Mouse (Mus musculus) midbrain, embryonic 16.5 days (tissue): ENCODE results near the gene Katnb1. TPM values are rescaled to one million over a fixed set of nuclear protein-coding genes. Genes with fewer than 3 reads are reported as not detected.

Experiments used
- ATAC-seq: fragments of 200-750 bp; cut with Nextera tagmentation; 2 replicates; pipeline ENCODE4 v1.8.0; 2017; ENCODE audit warnings: moderate TSS enrichment
- H3K27ac ChIP-seq: fragments of 300-500 bp; sonication (generic); 2 replicates; pipeline ENCODE4 v1.5.1; 2014; ENCODE audit warnings: mild to moderate bottlenecking, low read length, mixed read lengths
- H3K27me3 ChIP-seq: fragments of 300-500 bp; sonication (generic); 2 replicates; pipeline ENCODE4 v1.6.1; 2014; ENCODE audit warnings: low read depth, low read length, mixed read lengths; ENCODE audit not compliant: control insufficient read depth, insufficient read depth
- H3K36me3 ChIP-seq: fragments of 300-500 bp; sonication (generic); 2 replicates; pipeline ENCODE4 v1.6.1; 2014; ENCODE audit warnings: mild to moderate bottlenecking, low read length, moderate library complexity, mixed read lengths; ENCODE audit not compliant: control insufficient read depth, insufficient read depth
- H3K4me1 ChIP-seq: fragments of 300-500 bp; sonication (generic); 2 replicates; pipeline ENCODE4 v1.6.1; 2014; ENCODE audit warnings: mild to moderate bottlenecking, low read length, mixed read lengths; ENCODE audit not compliant: control insufficient read depth, insufficient read depth
- H3K4me2 ChIP-seq: fragments of 300-500 bp; sonication (generic); 2 replicates; pipeline ENCODE4 v1.6.1; 2014; ENCODE audit warnings: mild to moderate bottlenecking, low read length, mixed read lengths
- H3K4me3 ChIP-seq: fragments of 300-500 bp; sonication (generic); 2 replicates; pipeline ENCODE4 v1.5.1; 2014; ENCODE audit warnings: low read depth, mild to moderate bottlenecking, low read length, moderate library complexity, mixed read lengths
- H3K9ac ChIP-seq: fragments of 300-500 bp; sonication (generic); 2 replicates; pipeline ENCODE4 v1.6.1; 2014; ENCODE audit warnings: low read depth, low read length, mixed read lengths
- H3K9me3 ChIP-seq: fragments of 300-500 bp; sonication (generic); replicated peaks from 2 replicates; pipeline ENCODE4 v1.6.1; 2014; ENCODE audit warnings: mild to moderate bottlenecking, low read length, mixed read lengths; ENCODE audit not compliant: control insufficient read depth, poor library complexity, severe bottlenecking
- WGBS: fragments of 180-500 bp; shearing (Covaris S2); extraction: QIAGEN DNeasy Blood & Tissue Kit; methylation state at CpG from one replicate; pipeline ENCODE4 v1.1.7; 2014; 5-methylcytosine and 5-hydroxymethylcytosine counted together
- polyA plus RNA-seq: library from polyadenylated mRNA; unstranded; fragments of >200 nt; fragmentation: Nextera tagmentation; extraction: Ambion mirVana; gene quantifications from 2 replicates; pipeline ENCODE4 v1.2.1, GENCODE M21; 2015

Gene Katnb1
- polyA plus RNA-seq, 1 experiment from 2014 or later = 50.2 TPM

DNA sequence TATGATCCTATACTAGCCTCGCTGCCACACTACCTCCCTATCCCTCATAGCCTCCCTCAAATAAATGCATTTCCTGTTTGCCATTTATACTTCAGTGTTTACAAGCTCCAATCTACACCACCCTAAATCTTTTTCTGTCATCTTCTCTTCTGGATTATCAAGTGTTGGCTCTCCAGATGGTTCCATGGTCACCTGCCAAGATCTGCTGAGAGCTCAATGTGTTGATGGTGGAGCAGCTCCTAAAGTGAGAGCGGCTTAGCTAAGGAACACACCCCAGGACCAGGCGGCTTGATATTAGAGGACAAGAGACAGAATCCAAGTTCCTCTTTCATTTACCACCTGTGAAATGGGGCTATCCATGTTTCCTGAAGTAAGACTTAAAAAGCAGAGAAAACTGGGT lies 2.9 kb upstream of the Katnb1 start:
- no peak for ATAC-seq
- H3K4me1 ChIP-seq = peaks cover 16% of the 10 kb centered on the region
- no peaks in the 10 kb centered on the region for H3K36me3 ChIP-seq
- no peak overlapping the region for H3K27ac ChIP-seq
- H3K9ac ChIP-seq = no peak overlapping the region
- H3K27me3 ChIP-seq = no peaks in the 10 kb centered on the region
- 80% methylated on average over 3 of the region's 3 CpGs for WGBS
- H3K4me2 ChIP-seq = no peak overlapping the region
- H3K4me3 ChIP-seq = no peak overlapping the region
- H3K9me3 ChIP-seq = no peaks in the 10 kb centered on the region

DNA sequence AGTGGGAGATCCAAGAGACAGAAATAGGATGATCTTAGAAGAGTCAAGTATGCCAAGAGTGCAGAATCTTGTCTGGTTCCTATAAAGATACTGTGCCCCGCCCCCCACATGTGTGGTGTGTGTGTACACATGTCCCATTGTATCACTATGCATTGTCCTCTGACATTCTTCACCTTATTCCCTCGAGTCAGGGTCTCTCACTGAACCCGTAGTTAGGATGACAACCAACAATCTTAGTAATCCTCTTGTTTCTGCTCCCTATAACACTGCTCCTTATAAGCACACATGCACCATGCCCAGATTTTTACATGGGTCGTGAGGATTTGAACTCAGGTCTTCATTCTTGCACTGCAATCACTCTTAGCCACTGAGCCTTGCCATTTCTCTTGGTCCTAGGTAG lies 1.7 kb upstream of the Katnb1 start:
- Histone ChIP-seq H3K9ac (no peak overlapping the region), H3K4me1 (peaks cover 22% of the 10 kb centered on the region), H3K36me3 (peaks cover 6% of the 10 kb centered on the region; the same call in 1 of the 2 replicates), H3K27me3 (no peaks in the 10 kb centered on the region), H3K4me3 (no peak overlapping the region), H3K4me2 (no peak overlapping the region), H3K27ac (no peak overlapping the region), H3K9me3 (no peaks in the 10 kb centered on the region)
- no peak for ATAC-seq
- WGBS = 87% methylated on average over 4 of the region's 4 CpGs

DNA sequence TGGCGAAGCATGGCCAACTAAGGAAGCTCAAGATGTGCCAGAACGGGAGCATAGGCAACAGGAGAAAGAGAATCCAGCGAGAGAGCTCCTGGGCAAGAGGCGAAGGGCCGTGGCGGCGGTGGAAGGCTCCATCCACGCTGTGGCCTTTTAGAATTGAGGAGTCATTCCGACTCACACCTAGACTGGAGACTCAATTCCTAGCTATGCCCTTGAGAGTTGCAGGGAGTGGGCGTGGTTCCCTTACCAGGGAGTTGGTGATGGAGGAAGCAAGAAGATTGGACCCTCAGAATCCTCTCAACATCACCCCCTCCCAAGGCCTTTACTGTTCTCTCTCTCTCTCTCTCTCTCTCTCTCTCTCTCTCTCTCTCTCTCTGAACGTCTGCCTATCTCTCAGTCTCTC lies 664 bp downstream of the Katnb1 start:
- peak overlapping the region; percentile 76; the same call in 1 of the 2 replicates for H3K27ac ChIP-seq
- H3K4me1 ChIP-seq = peaks cover 24% of the 10 kb centered on the region
- 4% methylated on average over 11 of the region's 11 CpGs for WGBS
- no peak for ATAC-seq
- H3K4me2 ChIP-seq = peak overlapping the region; percentile 72
- H3K9me3 ChIP-seq = no peaks in the 10 kb centered on the region
- no peaks in the 10 kb centered on the region for H3K27me3 ChIP-seq
- peak overlapping the region; percentile 66 for H3K4me3 ChIP-seq
- H3K9ac ChIP-seq = peak overlapping the region; percentile 74
- peaks cover 6% of the 10 kb centered on the region; the same call in 1 of the 2 replicates for H3K36me3 ChIP-seq

DNA sequence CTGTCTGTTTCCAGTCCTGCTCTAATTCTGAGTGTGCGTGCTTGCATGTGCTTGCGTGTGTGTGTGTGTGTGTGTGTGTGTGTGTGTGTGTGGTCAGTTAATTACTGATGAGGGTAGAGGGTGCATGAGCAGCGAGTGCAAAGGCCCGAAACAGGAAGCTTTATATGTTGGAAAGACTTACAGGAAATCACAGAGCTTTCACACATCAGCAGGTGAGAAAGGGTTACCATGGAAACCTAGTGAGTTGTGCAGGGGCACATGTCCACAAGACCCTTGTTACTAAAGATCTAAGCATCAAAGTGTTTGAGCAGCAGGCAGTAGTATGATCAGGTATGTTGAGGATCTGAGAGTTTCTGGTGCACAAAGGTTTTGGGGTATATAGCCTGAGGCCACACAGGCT lies 3.3 kb downstream of the Katnb1 start:
- peaks cover 22% of the 10 kb centered on the region for H3K36me3 ChIP-seq

DNA sequence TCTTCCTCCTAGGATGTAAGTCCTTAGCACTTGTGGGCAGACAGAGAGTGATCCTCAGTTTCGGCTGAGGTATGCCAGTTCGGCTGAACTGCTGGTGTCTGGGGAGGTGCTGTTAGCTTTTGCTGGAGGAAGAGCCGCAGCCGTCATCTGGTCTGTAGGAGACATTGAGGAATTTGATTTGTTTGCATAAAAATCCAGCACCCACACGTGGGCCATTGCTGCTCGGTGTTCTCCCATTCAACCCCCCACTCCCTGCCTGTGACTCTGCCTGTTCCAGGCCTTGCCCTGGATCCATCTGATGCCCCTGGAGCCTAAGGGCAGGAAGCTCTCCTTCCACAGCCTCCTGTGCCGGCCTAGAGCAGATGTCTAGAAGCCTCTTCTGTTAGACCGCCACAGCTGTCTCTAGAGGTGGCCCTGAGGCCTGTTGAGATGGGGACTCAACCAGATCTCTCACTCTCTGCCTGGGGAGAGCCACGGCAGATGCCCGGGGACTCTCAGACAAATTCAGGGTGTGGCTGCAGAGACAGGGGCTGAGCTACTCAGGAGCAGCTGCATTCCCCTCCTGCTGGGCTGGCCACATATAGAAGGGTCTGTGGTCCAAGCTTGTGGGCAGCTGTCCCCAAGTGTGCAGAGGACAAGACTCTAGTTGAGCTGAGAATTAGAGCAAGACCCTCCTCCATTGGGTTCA lies 3.9 kb downstream of the Katnb1 start:
- Histone ChIP-seq H3K9me3 (no peaks in the 10 kb centered on the region), H3K36me3 (peaks cover 26% of the 10 kb centered on the region), H3K27me3 (no peaks in the 10 kb centered on the region), H3K4me1 (peaks cover 24% of the 10 kb centered on the region), H3K27ac (no peak overlapping the region), H3K4me3 (no peak overlapping the region), H3K9ac (no peak overlapping the region), H3K4me2 (no peak overlapping the region)
- WGBS = 85% methylated on average over 10 of the region's 10 CpGs
- no peak for ATAC-seq

More for the DNA sequence above, 3.3 kb downstream of the Katnb1 start:
- 94% methylated on average over 4 of the region's 4 CpGs for WGBS
- no peak overlapping the region for H3K27ac ChIP-seq
- H3K9me3 ChIP-seq = no peaks in the 10 kb centered on the region
- H3K4me1 ChIP-seq = peaks cover 24% of the 10 kb centered on the region
- no peaks in the 10 kb centered on the region for H3K27me3 ChIP-seq
- ATAC-seq = no peak
- no peak overlapping the region for H3K4me2 ChIP-seq
- no peak overlapping the region for H3K9ac ChIP-seq
- no peak overlapping the region for H3K4me3 ChIP-seq

GRCm38 (mm10) chr8:95085432-95086141 lies 4.6 kb downstream of the Katnb1 start:
- no peak overlapping the region for H3K9ac ChIP-seq
- no peaks in the 10 kb centered on the region for H3K9me3 ChIP-seq
- H3K27me3 ChIP-seq = no peaks in the 10 kb centered on the region
- H3K36me3 ChIP-seq = peaks cover 28% of the 10 kb centered on the region
- no peak overlapping the region for H3K27ac ChIP-seq
- no peak for ATAC-seq
- no peak overlapping the region for H3K4me2 ChIP-seq
- no peak overlapping the region for H3K4me3 ChIP-seq
- H3K4me1 ChIP-seq = peaks cover 21% of the 10 kb centered on the region
- WGBS = 92% methylated on average over 7 of the region's 7 CpGs

GRCm38 (mm10) chr8:95093574-95093973 lies 12.6 kb downstream of the Katnb1 start:
- 95% methylated on average over 4 of the region's 4 CpGs for WGBS
- peaks cover 53% of the 10 kb centered on the region for H3K36me3 ChIP-seq

GRCm38 (mm10) chr8:95099009-95099408 lies 18.0 kb downstream of the Katnb1 start:
- no peaks in the 10 kb centered on the region for H3K4me1 ChIP-seq
- no peak overlapping the region for H3K4me3 ChIP-seq
- H3K9me3 ChIP-seq = no peaks in the 10 kb centered on the region
- H3K36me3 ChIP-seq = peaks cover 51% of the 10 kb centered on the region
- ATAC-seq = peak; percentile 59; the same call in 1 of the 2 replicates
- no peak overlapping the region for H3K27ac ChIP-seq
- no peak overlapping the region for H3K4me2 ChIP-seq
- H3K9ac ChIP-seq = no peak overlapping the region
- WGBS = 31% methylated on average over 5 of the region's 5 CpGs
- no peaks in the 10 kb centered on the region for H3K27me3 ChIP-seq

More at GRCm38 (mm10) chr8:95093574-95093973, 12.6 kb downstream of the Katnb1 start:
- ATAC-seq = no peak
- no peaks in the 10 kb centered on the region for H3K9me3 ChIP-seq
- H3K4me3 ChIP-seq = no peak overlapping the region
- no peak overlapping the region for H3K4me2 ChIP-seq
- H3K27me3 ChIP-seq = no peaks in the 10 kb centered on the region
- no peak overlapping the region for H3K9ac ChIP-seq
- no peaks in the 10 kb centered on the region for H3K4me1 ChIP-seq
- no peak overlapping the region for H3K27ac ChIP-seq

DNA sequence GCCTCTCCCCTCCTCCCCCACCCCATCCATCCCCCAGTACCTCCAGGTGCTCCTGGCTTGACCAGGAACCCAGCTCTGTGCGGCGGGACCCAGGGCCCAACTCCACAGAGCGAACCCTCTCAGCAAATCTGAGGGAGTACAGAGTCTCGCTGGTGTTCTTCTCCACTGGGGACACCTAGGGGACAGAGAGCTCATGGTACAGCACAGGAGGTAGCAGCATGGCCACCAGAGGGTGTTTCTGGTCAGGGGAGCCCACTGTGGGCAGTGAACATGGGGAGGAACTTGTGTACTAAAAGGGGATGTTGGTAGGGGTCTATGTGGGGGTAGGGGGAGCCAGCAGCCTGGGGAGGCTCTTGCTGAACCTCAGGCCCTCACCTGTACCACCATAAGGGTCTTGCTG lies 21.0 kb downstream of the Katnb1 start:
- Histone ChIP-seq H3K4me3 (no peak overlapping the region), H3K9me3 (no peaks in the 10 kb centered on the region), H3K4me2 (no peak overlapping the region), H3K9ac (no peak overlapping the region), H3K27me3 (no peaks in the 10 kb centered on the region), H3K36me3 (peaks cover 42% of the 10 kb centered on the region), H3K27ac (no peak overlapping the region), H3K4me1 (no peaks in the 10 kb centered on the region)
- ATAC-seq = no peak
- 75% methylated on average over 4 of the region's 4 CpGs for WGBS
